Mouse (Mus musculus) brain, embryonic 18.5 days (tissue): ENCODE data around the gene Olfr491.

Experiments used
- DNase-seq: peaks from one replicate; pipeline ENCODE4 v3.0.0-alpha.2; 2012; ENCODE audit warnings: low read depth, low spot score

Gene Olfr491

DNA sequence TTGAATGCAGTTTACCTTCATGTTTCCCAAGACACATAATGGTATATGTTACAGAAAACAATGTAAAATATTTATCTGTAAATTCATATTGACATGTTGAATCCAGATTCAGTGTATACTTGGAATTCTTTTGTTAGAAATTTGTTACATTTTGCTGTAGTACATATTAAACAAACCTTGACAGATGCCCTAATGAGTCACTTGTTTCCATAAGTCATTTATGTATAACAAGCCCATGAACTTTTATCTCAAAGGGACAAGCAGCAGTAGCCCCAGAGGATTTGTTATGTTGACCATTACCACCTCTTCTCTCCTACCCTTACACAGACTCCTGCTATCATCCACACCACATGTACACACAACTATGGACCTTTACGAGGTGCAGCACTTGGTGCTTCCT is at the start of gene Olfr491:
Gene Olfr491 (plus strand): TSS at position 301 of the 400 bp plus-strand sequence.
- DNase-seq, result no peak

DNA sequence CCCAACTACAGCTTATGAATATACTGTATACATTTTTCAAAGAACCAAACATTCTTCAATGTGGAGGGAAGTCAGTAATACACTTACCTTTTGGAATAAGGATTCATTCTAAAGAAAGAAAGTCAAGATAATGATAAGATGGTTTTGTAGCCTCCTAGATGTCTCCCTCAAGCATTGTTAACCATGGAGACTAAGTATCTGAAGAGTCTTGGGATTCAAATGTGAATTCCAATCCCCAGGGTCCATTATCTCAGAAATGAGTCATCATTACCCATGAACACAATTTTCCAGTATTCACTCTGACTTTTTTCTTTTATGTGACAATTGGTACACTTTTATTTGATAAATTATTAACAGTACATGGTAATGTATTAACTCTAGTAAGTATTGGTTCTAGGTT is 24.4 kb upstream of the Olfr491 start, which contains the start of gene Olfr490:
Gene Olfr490 (minus strand): TSS at position 101 of the 400 bp plus-strand sequence.
- DNase-seq, result no peak

DNA sequence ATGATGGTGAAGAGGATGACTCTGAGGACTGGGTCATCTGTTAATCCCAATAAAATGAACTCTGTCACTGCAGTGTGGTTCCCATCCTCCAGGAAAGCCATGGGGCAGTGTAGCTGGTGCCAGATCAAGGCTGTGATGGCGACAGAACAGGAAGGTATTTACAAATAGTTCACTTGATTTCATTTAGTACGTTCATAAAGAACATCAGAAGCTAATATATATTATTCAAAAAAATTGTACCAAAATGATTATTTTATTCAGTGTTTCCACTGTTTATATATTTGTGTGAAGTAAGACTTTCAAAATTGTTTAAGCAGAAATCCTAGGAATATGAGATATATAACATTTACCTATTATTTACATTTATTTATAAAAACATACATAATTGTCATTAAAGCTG is 10.3 kb downstream of the Olfr491 start, which contains the start of gene Olfr492:
Gene Olfr492 (minus strand): TSS at position 101 of the 400 bp plus-strand sequence.
- no peak for DNase-seq

DNA sequence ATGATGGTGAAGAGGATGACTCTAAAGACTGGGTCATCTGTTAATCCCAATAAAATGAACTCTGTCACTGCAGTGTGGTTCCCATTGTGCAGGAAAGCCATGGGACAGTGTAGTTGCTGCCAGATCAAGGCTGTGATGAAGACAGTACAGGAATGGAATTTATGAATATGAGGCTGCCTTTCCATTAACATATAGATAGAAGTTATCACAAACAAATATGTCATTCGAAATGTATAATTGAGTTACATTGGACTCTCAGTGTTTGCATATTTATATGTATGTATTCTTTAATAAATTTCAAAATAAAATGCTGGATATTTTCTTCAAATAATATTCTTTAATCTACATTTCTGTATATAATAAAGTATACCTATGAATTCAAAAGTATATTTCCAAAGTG is 33.6 kb downstream of the Olfr491 start, which contains the start of gene Olfr493:
Gene Olfr493 (minus strand): TSS at position 101 of the 400 bp plus-strand sequence.
- no peak for DNase-seq

DNA sequence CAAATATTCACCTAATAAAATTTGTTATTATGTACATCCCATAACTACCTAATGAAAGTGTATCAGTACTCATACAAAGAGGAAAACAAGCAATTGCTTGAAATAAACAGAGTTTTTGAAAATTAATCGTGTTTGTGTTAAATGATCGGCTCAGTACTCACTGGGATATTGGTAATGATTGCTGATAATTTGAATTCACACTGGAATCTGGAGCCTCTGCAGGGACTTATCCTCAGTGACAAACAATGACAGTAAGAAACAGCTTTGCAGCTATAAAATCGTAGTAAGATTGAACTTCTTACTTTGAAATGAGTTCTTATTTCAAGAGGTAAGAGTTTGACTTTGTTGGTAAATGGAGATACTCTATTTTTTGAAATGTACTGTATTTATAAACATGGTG is 51.8 kb downstream of the Olfr491 start, which contains the start of gene Olfr494:
Gene Olfr494 (plus strand): TSS at position 301 of the 400 bp plus-strand sequence.
- DNase-seq, result no peak
